Mouse (Mus musculus) kidney, postnatal 25 days (tissue): ENCODE data around the gene Lekr1.

Source experiments
- DNase-seq, 2 experiments: peaks; one replicate each; pipeline ENCODE4 v3.0.0; 2021; ENCODE audit warnings: mixed read lengths in 2 of 2

The Lekr1 gene

DNA sequence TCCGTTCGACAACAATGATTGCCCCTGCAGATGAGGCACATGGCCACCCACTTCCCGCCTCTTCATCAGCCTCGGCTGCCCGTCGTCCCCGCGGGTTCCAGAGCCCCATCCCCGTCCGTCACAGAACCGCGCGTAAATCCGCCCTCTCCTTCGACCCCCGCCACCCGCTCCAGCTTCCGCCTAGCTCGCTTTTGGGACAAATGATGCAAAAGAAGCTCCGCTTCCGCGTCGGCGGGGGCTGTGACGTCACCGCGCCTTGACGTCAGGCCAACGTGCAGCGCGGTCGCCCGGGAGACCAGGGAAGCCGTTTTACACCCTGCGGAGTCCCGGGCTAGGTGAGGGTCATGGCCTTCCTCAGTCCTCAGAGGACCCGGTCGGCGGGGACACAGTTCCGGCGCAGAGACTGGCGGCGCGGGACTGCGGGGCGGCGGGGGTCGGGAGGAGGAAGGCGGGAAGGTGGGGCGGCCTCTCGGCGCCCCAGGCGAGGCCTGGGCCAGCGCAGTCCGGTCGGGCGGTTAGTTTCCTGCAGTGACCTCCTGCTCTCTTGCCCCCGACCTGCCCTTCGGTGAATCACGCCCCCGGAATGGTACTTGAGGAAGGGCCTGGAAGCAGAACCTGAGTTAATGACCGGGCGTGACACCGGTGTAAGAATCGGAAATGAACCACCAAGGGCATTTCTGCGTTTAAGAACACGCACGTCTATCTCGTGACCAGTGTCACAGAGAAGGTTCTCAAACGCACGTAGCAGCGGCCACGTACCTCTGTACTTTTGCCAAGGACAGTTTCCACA, at the start of gene Lekr1:
Gene Lekr1 (plus strand): TSS at position 252 of the 790 bp plus-strand sequence.
- DNase-seq: peak; percentile 93 to 95

- DNase-seq: no peak
These were observed 48.5 kb upstream of the Lekr1 start for GRCm38 (mm10) chr3:65617507-65617906.

DNA sequence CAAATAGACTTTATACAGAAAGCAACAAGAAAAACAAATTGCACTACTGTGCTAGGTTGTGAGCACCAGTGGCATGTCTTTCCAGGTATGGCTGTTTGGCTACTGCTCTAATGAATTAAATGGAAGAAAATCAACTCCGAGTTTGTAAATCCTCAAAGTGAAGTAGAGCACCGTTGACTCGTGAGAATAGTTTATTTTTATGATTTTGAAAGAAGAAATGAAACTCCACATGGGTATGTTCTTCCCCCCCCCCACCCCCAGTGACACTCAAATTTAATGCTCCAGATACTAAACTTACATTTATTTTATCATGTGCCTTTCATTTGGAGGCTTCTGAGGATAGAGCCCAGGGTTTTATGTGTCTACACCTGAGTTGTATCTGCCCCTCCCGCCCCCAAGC, 46.7 kb upstream of the Lekr1 start:
- DNase-seq: no peak

DNA sequence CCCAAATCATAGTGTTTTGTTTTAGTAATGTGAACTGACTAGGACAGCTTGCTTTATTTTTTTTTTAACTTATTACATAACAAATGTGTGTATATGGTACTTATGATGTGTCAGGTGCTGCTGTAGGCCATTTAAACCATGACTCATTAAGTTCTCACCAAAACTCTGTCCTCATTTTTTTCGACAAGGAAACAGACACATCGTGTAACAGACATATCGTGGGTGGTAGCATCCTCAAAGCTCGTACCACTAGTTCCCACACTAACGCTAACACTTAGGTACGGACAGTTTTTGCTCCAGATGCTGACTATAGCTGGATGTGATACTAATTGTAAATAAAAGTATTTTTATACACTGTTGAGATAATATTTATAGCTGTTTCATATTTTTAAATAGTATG, 43.0 kb upstream of the Lekr1 start:
- no peak for DNase-seq

GRCm38 (mm10) chr3:65625496-65626289, 40.3 kb upstream of the Lekr1 start:
- DNase-seq: no peak

DNA sequence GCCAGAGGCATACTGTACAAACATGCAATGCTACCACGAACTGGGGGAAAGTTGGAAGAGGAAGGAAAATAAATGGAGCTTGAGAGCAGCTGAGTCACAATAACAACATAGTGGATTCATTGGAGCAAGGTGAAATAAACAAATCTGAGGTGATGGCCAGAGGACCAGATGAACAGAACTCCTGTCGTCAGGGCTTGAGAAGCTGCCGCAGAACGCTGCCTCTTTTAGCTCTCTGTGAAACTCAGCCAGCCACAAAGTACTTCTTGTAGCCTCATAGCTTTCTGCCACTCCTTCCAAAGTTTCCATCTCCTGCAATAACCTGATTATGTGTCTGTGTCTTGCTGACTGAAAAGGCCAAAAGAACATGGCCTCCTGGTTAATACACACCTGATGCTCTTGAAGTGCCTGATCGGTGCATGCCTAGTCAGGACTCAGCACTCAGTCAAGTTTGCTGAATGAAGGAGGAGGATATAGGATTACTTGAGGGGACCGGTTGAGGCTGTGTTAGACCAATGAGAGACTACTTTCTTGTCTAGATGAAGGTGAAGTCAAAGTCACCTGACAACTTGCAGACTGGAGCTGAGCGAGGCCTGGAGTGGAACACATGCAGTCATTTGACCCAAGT, 39.6 kb upstream of the Lekr1 start:
- no peak for DNase-seq

DNA sequence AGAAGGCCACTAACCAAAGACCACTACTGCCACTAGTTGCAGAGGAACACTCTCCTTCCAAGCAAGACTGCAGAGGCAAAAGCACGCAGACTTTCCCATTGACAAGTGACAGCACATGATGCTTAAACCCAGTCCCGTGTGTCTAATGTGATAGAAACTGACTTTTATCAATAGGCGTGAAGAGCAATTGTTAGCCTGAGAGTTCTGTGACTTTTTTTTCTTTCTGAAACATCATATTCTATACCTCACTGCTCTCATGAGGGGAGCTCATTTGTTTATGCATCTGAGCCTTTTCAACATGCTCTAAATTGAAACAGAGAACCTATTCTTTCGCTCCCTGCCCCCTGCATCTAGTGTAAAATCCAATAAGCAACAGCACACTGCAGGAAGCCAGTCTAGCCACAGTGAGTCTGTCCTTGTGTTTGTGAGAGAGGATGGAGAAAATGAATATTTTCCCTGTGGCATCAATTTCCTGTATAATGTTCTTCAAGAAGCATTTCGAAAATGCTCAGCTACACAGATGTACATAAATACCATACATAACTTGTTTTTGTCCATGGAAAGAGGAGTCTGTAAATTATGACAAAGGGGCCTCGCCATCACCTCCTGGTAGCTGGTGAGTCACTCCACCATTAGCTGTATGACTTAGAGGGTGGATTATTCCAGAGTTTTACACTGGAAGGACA, 38.9 kb upstream of the Lekr1 start:
- no peak for DNase-seq

GRCm38 (mm10) chr3:65627707-65628028, 38.4 kb upstream of the Lekr1 start:
- DNase-seq: no peak

- no peak for DNase-seq
These were observed 36.4 kb upstream of the Lekr1 start for GRCm38 (mm10) chr3:65629565-65630112.

DNA sequence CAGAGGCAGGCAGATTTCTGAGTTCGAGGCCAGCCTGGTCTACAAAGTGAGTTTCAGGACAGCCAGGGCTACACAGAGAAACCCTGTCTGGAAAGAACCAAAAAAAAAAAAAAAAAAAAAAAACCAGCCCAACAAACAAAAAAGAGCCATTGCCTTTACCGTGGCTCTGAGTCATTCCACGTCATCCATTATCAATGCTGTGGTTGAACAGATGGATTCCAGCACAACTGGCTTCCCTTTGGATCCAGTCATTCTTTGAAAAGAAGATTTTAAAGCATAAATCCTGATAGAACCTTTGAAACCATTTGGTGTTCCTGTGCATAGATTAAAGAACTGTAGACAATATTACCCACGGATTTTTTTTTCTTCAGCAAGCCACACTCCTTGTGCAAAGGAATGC, 32.4 kb upstream of the Lekr1 start:
- no peak for DNase-seq

- no peak for DNase-seq
These were observed 30.0 kb upstream of the Lekr1 start for GRCm38 (mm10) chr3:65635983-65636382.

DNA sequence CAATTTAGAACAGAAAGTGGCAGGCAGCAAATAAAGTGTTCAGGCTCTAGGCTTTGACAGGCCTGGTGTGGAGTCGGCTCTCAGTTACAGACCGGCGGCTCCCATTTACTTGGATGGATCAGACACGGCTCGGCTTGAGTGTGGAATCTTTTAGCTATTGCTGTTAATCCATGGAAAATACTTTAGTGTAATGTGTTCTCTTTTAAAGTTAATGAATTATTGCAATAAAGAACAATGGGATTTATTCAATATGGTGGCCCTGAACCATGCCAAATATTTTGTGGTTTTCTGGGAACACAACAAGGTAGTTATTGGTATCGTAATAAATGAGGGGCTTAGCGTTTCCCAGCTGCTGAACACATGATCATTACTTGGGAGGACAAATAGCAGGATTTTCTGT, 28.7 kb upstream of the Lekr1 start:
- no peak for DNase-seq

DNA sequence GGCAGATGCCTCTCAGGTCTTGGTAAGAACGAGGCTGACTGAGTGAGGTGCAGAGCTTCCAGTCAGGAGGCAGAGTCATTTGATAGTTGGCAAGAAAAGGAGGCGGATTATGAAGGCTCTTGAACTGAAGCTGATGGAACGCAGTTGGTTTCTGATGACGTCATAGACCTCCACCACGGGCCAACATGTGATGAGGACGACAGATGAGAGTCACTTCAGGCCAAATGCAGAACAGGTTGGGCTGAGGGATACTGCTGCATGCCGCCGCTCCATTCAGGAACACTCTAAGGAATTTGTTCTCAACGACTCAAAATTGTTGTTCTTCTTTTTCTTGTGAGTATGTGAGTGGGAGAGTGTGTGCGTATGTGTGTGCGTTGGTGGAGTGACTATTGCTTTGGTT, 27.1 kb upstream of the Lekr1 start:
- no peak for DNase-seq

- no peak for DNase-seq
These were observed 26.5 kb upstream of the Lekr1 start for GRCm38 (mm10) chr3:65639454-65640014.

DNA sequence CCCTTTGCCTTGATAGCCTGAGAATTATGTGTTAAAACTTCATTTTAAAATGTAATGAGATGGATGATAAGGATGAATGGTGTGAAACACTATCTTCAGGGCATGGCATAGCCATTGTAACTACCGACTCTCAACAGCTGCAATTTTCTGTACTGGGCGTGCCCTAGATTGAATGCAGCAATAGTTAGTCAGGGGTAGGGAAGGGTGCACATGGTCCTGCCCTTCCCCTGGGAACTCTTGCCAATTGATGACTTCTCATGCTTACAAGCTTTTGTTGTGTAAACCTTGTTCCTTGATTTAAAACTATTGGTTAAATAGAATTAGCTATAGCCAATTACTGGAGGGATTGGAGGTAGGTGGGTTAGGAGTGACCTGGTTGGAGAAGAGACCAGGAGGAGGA, 23.1 kb upstream of the Lekr1 start:
- DNase-seq: no peak

DNA sequence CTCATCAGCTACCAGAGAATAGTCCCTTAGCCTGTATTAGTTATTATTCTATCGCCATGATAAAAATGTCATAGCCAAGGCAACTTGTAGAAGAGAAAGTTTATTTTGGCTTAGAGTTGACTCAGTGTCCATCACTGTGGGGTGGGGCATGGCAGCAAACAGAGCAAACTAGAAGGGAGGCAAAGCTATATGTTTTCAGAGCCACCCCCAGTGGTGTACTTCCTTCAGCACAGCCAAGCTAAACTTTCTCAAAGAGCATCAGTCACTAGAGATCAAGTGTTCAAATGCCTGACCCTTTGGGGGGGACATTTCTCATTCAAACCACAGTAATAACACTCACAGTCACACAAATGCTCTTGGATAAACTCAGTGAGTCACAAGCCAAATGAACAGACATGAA, 22.4 kb upstream of the Lekr1 start:
- no peak for DNase-seq

DNA sequence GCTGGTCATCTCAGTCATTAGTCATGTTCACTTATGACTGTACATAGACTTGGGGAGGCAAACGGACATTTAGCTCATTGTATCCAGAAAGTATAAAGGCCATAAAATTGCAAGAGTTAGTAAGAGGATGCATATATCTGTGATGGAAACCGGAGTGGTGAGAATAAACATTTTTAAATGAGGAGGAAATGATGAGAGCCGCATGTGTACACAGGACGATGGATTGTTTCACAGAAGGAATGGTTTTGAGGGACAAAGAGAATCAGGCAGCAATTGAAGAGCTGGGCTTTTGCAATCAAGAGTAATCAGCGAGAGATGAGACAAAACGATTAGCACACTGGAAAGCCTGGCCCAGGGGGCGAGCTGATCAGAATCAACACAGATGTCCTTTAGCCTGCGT, 18.4 kb upstream of the Lekr1 start:
- DNase-seq: no peak

DNA sequence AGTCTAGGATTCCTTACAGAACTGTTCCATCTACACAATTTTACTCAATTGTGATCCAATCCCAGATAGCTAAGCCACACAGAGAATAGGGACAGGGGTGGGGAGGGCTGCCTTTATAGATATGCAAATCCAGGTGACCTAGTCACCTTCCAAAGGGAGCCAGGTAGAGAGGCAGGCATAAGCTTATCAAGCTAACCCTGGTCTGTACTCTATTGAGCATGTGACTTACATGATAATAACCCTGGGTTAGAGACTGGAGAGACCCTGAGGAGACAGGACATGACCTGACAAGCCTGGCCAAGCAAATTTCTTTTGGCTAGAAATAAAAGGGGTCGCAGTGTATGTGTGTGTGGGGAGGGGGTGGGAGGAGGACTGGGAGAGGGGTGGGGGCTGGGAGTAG, 17.1 kb upstream of the Lekr1 start:
- no peak for DNase-seq

DNA sequence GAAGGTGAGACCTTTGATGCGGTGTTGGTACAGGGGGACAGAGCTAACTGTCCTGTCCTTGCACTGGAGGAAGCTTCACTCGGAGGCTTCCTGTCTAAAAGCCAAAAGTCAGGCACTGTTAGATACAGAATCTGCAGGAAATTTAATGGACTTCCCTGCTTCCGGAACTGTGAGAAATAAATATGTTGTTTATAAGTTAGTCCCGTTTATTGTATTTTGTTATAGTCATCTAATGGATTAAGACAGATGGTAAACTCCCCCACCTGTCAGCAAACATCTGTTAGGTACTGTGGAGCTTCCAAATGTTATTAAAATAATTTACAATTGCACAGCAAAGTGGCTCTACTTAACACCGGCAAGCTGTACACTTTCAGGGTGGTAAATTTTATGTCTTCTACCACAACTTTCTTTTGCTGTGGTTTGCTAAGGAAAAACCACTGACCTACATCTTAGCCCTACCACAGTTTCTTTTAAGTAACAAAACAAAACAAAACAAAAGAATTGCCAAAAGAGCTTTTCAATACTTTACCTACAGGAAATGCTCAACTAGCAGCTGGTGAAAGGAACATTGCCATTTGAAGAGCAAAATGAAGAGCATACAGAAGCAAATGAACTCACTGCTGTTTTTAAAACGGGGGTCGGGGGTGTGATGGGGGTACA, 15.7 kb upstream of the Lekr1 start:
- no peak for DNase-seq

- no peak for DNase-seq
These were observed 11.4 kb upstream of the Lekr1 start for GRCm38 (mm10) chr3:65654541-65655206.

- DNase-seq: no peak
These were observed 9.6 kb upstream of the Lekr1 start for GRCm38 (mm10) chr3:65656451-65656850.
